Mouse (Mus musculus): Measurements from ENCODE around the gene Tmem208.

Tmem208 gene

GRCm38 (mm10) chr8:105298351-105299252 is 27.6 kb upstream of the Tmem208 start:
- DNase-seq (ENCODE audit: low read depth, low spot score), result no peak

GRCm38 (mm10) chr8:105299962-105300361 is 26.2 kb upstream of the Tmem208 start:
- DNase-seq (ENCODE audit: low read depth, low spot score), result no peak

- DNase-seq (ENCODE audit: low read depth, low spot score), result no peak
These were observed 22.8 kb upstream of the Tmem208 start for GRCm38 (mm10) chr8:105303396-105303795.

GRCm38 (mm10) chr8:105303874-105304273 is 22.3 kb upstream of the Tmem208 start:
- DNase-seq (ENCODE audit: low read depth, low spot score), result no peak

GRCm38 (mm10) chr8:105304325-105305210 is 21.6 kb upstream of the Tmem208 start:
- peak; percentile 55 for DNase-seq (ENCODE audit: low read depth, low spot score)

- DNase-seq (ENCODE audit: low read depth, low spot score), result peak; percentile 68
These were observed 20.7 kb upstream of the Tmem208 start, which contains the start of gene Elmo3 for GRCm38 (mm10) chr8:105305211-105306145. Elmo3 (plus strand) TSS chr8:105305601.

- DNase-seq (ENCODE audit: low read depth, low spot score), result no peak
These were observed 19.9 kb upstream of the Tmem208 start for GRCm38 (mm10) chr8:105306146-105306691.

- no peak for DNase-seq (ENCODE audit: low read depth, low spot score)
These were observed 18.5 kb upstream of the Tmem208 start for GRCm38 (mm10) chr8:105307670-105308069.

GRCm38 (mm10) chr8:105308428-105308827 is 17.7 kb upstream of the Tmem208 start:
- DNase-seq (ENCODE audit: low read depth, low spot score), result no peak

GRCm38 (mm10) chr8:105309142-105309847 is 16.9 kb upstream of the Tmem208 start:
- DNase-seq (ENCODE audit: low read depth, low spot score), result no peak

GRCm38 (mm10) chr8:105310118-105310517 is 16.0 kb upstream of the Tmem208 start:
- DNase-seq (ENCODE audit: low read depth, low spot score), result no peak

- no peak for DNase-seq (ENCODE audit: low read depth, low spot score)
These were observed 14.4 kb upstream of the Tmem208 start for GRCm38 (mm10) chr8:105311718-105312117.

- DNase-seq (ENCODE audit: low read depth, low spot score), result no peak
These were observed 13.2 kb upstream of the Tmem208 start for GRCm38 (mm10) chr8:105312891-105313481.

GRCm38 (mm10) chr8:105313622-105314402 is 12.3 kb upstream of the Tmem208 start:
- DNase-seq (ENCODE audit: low read depth, low spot score), result no peak

- no peak for DNase-seq (ENCODE audit: low read depth, low spot score)
These were observed 10.9 kb upstream of the Tmem208 start for GRCm38 (mm10) chr8:105315073-105315769.

GRCm38 (mm10) chr8:105317941-105318340 is 8.2 kb upstream of the Tmem208 start:
- DNase-seq (ENCODE audit: low read depth, low spot score), result no peak

- DNase-seq (ENCODE audit: low read depth, low spot score), result no peak
These were observed 7.4 kb upstream of the Tmem208 start for GRCm38 (mm10) chr8:105318662-105319190.

- DNase-seq (ENCODE audit: low read depth, low spot score), result no peak
These were observed 3.0 kb upstream of the Tmem208 start for GRCm38 (mm10) chr8:105323183-105323582.

Data from CD4-positive, CD25-positive, alpha-beta regulatory T cell, adult 2 months (primary cell).